Mouse (Mus musculus): ENCODE results near the gene Bcl10. TPM values are rescaled to one million over a fixed set of nuclear protein-coding genes. Genes with fewer than 3 reads are reported as not detected.
"Not testable (repeated sequence)": the region's sequence is repeated elsewhere in the genome, so short reads cannot be mapped to it uniquely, and the experiment has no call there.

Gene Bcl10
- polyA plus RNA-seq, 1 experiment from 2014 or later, result 45.5 TPM

DNA sequence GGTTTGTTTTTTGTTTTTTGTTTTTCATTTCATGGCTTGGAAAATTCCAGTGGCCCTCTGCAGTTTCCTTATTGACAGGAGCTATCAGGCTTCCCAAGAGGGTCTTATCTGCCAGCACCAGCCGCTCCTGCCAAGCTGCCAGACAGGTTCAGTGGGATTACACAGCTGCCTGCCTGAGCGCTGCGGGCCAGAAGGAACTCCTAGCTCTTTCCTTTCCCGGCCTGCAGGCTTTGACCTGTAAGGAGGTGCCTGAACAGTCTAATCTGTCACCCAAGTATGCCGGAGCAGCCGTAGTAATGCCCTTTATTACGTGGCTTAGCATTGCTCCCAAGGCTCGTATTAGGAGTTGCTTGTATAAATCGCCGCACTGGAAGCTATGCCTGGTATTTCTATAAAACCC, 41.9 kb downstream of the Bcl10 start:
- no peak overlapping the region for H3K27ac ChIP-seq
- H3K9me3 ChIP-seq (replicated peaks), result no peaks in the 10 kb centered on the region
- no peak overlapping the region for H3K4me3 ChIP-seq
- H3K4me1 ChIP-seq, result peaks cover 27% of the 10 kb centered on the region
- peaks cover 49% of the 10 kb centered on the region for H3K27me3 ChIP-seq (ENCODE audit: low read depth, poor library complexity, severe bottlenecking)
- peak; percentile 68 for DNase-seq (ENCODE audit: low spot score)
- no peaks in the 10 kb centered on the region for H3K36me3 ChIP-seq
- WGBS, result 10% methylated on average over 10 of the region's 10 CpGs

DNA sequence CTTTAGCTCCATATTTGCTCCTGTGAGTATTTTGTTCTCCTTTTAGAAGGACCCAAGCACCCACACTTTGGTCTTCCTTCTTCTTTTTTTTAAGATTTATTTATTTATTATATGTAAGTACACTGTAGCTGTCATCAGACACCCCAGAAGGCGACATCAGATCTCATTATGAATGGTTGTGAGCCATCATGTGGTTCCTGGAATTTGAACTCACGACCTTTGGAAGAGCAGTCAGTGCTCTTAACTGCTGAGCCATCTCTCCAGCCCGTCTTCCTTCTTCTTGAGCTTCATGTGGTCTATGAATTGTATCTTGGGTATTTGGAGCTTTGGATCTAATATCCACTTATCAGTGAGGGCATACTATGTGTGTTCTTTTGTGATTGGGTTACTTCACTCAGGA, 43.0 kb downstream of the Bcl10 start:
- Histone ChIP-seq H3K4me1 (peaks cover 31% of the 10 kb centered on the region), H3K27me3 (ENCODE audit: low read depth, poor library complexity, severe bottlenecking) (peaks cover 46% of the 10 kb centered on the region)
- DNase-seq (ENCODE audit: low spot score); H3K27ac ChIP-seq; H3K9me3 ChIP-seq (replicated peaks); H3K4me3 ChIP-seq; H3K36me3 ChIP-seq: not testable (repeated sequence)
- 77% methylated on average over 3 of the region's 3 CpGs for WGBS

DNA sequence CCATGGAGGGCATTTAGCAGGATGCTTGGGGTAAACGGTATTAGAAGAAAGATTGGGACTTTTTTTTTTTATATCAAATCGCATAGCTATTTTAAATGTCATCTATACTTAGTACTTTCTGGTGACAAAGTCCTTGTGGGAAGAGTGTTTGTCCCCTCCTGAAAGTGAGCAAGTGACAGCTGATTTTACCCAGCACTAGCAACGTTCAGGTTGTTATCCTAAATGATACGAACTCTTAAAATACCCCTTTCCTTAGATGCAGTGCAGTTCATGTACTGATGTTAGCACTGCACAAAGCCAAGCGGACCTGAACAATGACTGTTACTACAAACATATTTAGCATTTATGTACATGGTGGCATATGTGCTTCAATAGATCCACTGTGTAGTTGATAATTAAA, 44.2 kb downstream of the Bcl10 start:
- Histone ChIP-seq H3K27ac (no peak overlapping the region), H3K36me3 (no peaks in the 10 kb centered on the region), H3K9me3 (replicated peaks) (no peaks in the 10 kb centered on the region), H3K4me3 (no peak overlapping the region), H3K4me1 (peaks cover 31% of the 10 kb centered on the region), H3K27me3 (ENCODE audit: low read depth, poor library complexity, severe bottlenecking) (peaks cover 38% of the 10 kb centered on the region)
- 94% methylated on average over 5 of the region's 5 CpGs for WGBS
- DNase-seq (ENCODE audit: low spot score), result no peak

DNA sequence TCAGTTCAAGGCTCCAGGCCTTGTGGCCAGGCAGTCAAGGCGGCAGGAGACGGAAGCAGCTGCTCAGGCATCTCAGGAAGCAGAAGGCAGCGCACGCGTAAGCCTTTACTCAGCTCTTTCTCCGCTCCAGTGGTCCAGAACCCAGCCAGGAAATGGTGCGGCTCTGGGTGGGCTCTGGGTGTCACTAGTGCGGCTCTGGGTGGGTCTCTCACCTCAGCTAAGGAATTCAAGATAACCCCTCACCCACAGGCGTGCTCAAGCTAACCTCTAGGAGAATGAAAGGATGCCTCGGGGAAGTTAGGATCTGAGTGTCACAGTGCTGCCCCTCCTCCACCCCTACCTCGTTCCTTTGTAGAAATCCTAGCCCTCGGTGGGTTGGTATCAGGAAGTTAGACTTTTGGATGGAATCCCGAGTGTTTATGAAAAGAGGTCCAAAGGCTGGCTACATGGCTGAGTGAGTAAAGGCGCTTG, 46.5 kb downstream of the Bcl10 start:
- Histone ChIP-seq H3K9me3 (replicated peaks) (peaks cover 2% of the 10 kb centered on the region; the same call in 1 of the 2 replicates), H3K4me1 (peaks cover 17% of the 10 kb centered on the region), H3K4me3 (no peak overlapping the region), H3K36me3 (no peaks in the 10 kb centered on the region), H3K27ac (peak overlapping the region; percentile 58), H3K27me3 (ENCODE audit: low read depth, poor library complexity, severe bottlenecking) (peaks cover 15% of the 10 kb centered on the region)
- 56% methylated on average over 14 of the region's 14 CpGs for WGBS
- no peak for DNase-seq (ENCODE audit: low spot score)

DNA sequence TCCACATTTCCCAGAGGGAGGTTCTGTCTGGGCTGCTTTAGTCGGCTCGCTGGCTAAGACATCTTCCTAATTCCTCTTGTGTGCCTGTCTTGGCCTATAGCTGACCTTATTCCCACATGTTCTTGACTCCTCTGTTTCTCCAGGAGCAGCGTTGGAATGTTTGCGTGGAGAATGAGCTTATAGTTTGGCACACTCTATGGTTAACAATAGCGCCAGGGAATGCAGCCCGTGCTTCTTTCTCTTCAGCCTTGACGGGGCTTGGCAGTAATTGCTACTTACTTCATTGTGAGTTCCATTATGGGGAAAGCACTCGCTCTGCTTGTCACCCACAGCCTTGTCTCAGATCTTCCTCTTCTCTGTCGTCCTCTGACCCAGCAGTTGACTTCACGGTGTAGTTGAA, 48.9 kb downstream of the Bcl10 start:
- Histone ChIP-seq H3K9me3 (replicated peaks) (peaks cover 4% of the 10 kb centered on the region; the same call in 1 of the 2 replicates), H3K27ac (no peak overlapping the region), H3K4me1 (peaks cover 10% of the 10 kb centered on the region), H3K27me3 (ENCODE audit: low read depth, poor library complexity, severe bottlenecking) (no peaks in the 10 kb centered on the region), H3K36me3 (no peaks in the 10 kb centered on the region), H3K4me3 (no peak overlapping the region)
- no peak for DNase-seq (ENCODE audit: low spot score)
- WGBS, result 85% methylated on average over 10 of the region's 10 CpGs

DNA sequence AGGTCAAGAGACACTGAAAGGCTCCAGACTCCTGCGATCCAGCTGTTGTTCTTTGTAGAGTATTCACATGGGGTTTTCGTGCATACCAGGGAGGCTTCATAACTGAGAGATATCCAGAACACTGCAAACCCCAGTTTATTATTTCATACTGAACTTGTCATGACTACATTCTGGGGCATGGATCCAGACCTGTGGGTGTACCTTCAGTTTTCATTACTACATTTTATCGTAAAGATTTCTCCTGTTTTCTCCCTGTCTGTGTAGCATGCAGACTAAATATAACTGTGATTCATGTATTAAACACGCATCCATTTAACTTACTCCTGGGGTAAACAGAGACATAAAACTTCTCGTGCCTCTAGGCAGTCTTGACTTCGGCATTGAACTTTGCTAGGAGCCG, 52.4 kb downstream of the Bcl10 start:
- Histone ChIP-seq H3K36me3 (no peaks in the 10 kb centered on the region), H3K4me3 (no peak overlapping the region), H3K4me1 (no peaks in the 10 kb centered on the region), H3K27me3 (ENCODE audit: low read depth, poor library complexity, severe bottlenecking) (no peaks in the 10 kb centered on the region), H3K9me3 (replicated peaks) (peaks cover 4% of the 10 kb centered on the region; the same call in 1 of the 2 replicates), H3K27ac (no peak overlapping the region)
- 92% methylated on average over 7 of the region's 7 CpGs for WGBS
- DNase-seq (ENCODE audit: low spot score), result no peak

Other genes with a start within 250 kb of the Bcl10 start
- gene Ddah1, start 164.1 kb upstream of the Bcl10 start, polyA plus RNA-seq (2016; fragmentation: Nextera tagmentation; extraction: Ambion mirVana), result 13.7 and 14.2 TPM in 2 replicates
- gene 2410004B18Rik, start 15.2 kb downstream of the Bcl10 start, polyA plus RNA-seq (2016; fragmentation: Nextera tagmentation; extraction: Ambion mirVana), result 50.1 and 52.4 TPM in 2 replicates
- 1.2 and 1.3 TPM in 2 replicates for gene Syde2, start 65.1 kb downstream of the Bcl10 start, polyA plus RNA-seq (2016; fragmentation: Nextera tagmentation; extraction: Ambion mirVana)
- gene Wdr63, start 185.3 kb downstream of the Bcl10 start, polyA plus RNA-seq (2016; fragmentation: Nextera tagmentation; extraction: Ambion mirVana), result not detected in 2 replicates
- gene Mcoln3, start 194.6 kb downstream of the Bcl10 start, polyA plus RNA-seq (2016; fragmentation: Nextera tagmentation; extraction: Ambion mirVana), result 5.9 and 6.8 TPM in 2 replicates
- 0.45 and 0.46 TPM in 2 replicates for gene Mcoln2, start 227.0 kb downstream of the Bcl10 start, polyA plus RNA-seq (2016; fragmentation: Nextera tagmentation; extraction: Ambion mirVana)

All from limb, embryonic 10.5 days (tissue).